Mouse (Mus musculus) neural tube, embryonic 12.5 days (tissue): ENCODE data around the gene Acoxl. TPM values are rescaled to one million over a fixed set of nuclear protein-coding genes. Genes with fewer than 3 reads are reported as not detected.

ENCODE experiments used
- ATAC-seq: fragments of 200-750 bp; cut with Nextera tagmentation; 2 replicates; pipeline ENCODE4 v1.8.0; 2017; ENCODE audit warnings: low read depth, mild to moderate bottlenecking, moderate TSS enrichment, moderate library complexity; ENCODE audit not compliant: low FRiP score
- H3K27ac ChIP-seq: fragments of 300-500 bp; sonication (generic); 2 replicates; pipeline ENCODE4 v1.5.1; 2016
- H3K27me3 ChIP-seq: fragments of 300-500 bp; sonication (generic); replicated peaks from 2 replicates; pipeline ENCODE4 v1.6.1; 2016; ENCODE audit warnings: mild to moderate bottlenecking
- H3K36me3 ChIP-seq: fragments of 300-500 bp; sonication (generic); 2 replicates; pipeline ENCODE4 v1.6.1; 2016; ENCODE audit warnings: mild to moderate bottlenecking
- H3K4me1 ChIP-seq: fragments of 300-500 bp; sonication (generic); 2 replicates; pipeline ENCODE4 v1.6.1; 2016
- H3K4me2 ChIP-seq: fragments of 300-500 bp; sonication (generic); replicated peaks from 2 replicates; pipeline ENCODE4 v1.6.1; 2016; ENCODE audit warnings: mild to moderate bottlenecking
- H3K4me3 ChIP-seq: fragments of 300-500 bp; sonication (generic); 2 replicates; pipeline ENCODE4 v1.5.1; 2016
- H3K9ac ChIP-seq: fragments of 300-500 bp; sonication (generic); 2 replicates; pipeline ENCODE4 v1.6.1; 2016; ENCODE audit warnings: mild to moderate bottlenecking
- H3K9me3 ChIP-seq: fragments of 300-500 bp; sonication (generic); 2 replicates; pipeline ENCODE4 v1.6.1; 2016; ENCODE audit warnings: mild to moderate bottlenecking
- WGBS: fragments of 180-500 bp; shearing (Covaris S2); methylation state at CpG from one replicate; pipeline ENCODE4 v1.1.7; 2016; 5-methylcytosine and 5-hydroxymethylcytosine counted together
- polyA plus RNA-seq: library from polyadenylated mRNA; unstranded; fragments of >200 nt; fragmentation: Nextera tagmentation; extraction: Ambion mirVana; gene quantifications from 2 replicates; pipeline ENCODE4 v1.2.1, GENCODE M21; 2016

The Acoxl gene
- polyA plus RNA-seq, 1 experiment from 2014 or later, result not detected

DNA sequence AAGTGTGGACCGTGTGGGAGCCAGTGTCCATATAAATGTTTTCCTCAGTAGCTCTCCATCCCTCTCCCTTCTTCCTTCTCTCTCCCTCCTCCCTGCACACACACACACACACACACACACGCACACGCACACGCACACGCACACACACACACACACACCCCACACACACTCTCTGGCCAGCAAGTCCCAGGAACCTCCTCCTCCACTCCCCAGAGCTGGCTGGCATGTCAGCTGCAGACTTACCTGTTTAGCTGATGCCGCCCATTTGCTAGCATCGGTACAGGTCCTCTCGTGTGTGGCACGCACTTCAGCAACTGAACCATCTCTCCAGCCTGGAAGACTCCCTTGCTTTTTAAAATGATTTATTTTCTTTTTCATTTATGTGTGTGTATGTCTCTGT lies 280.3 kb downstream of the Acoxl start:
- no peak for ATAC-seq
- Histone ChIP-seq H3K27ac (no peak overlapping the region), H3K4me2 (no peak overlapping the region), H3K4me1 (peaks cover 18% of the 10 kb centered on the region), H3K9ac (no peak overlapping the region), H3K36me3 (no peaks in the 10 kb centered on the region), H3K9me3 (no peaks in the 10 kb centered on the region), H3K27me3 (peaks cover 19% of the 10 kb centered on the region), H3K4me3 (no peak overlapping the region)
- 94% methylated on average over 9 of the region's 9 CpGs for WGBS

DNA sequence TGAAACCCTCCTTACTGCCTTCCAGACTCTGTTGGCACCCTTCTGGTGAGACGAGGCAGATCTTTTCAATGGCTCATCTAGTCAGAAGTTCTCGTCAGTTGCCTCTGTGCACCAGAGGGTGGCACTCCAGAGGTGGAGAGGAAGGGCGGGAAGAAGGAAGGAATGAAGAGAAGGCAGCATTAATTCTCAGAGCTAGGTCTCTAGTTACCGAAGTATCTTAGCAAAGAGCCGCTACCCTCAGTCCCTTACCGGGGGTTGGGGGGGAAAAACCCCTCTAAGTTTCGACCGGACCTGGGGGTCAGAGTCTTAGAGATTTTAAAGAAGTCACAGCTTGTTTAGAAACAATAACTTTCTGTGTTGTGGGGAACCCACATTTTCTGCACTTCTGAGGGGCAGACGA lies 283.8 kb downstream of the Acoxl start:
- H3K27ac ChIP-seq, result no peak overlapping the region
- H3K36me3 ChIP-seq, result no peaks in the 10 kb centered on the region
- no peak for ATAC-seq
- H3K9ac ChIP-seq, result no peak overlapping the region
- H3K4me1 ChIP-seq, result peaks cover 30% of the 10 kb centered on the region
- peak overlapping the region; percentile 96 for H3K4me2 ChIP-seq
- H3K9me3 ChIP-seq, result no peaks in the 10 kb centered on the region
- no peak overlapping the region for H3K4me3 ChIP-seq
- peaks cover 27% of the 10 kb centered on the region for H3K27me3 ChIP-seq
- under 1% methylated on average over 9 of the region's 9 CpGs for WGBS

GRCm38 (mm10) chr2:128122891-128123771 lies 284.5 kb downstream of the Acoxl start:
- Histone ChIP-seq H3K4me1 (peaks cover 30% of the 10 kb centered on the region), H3K36me3 (no peaks in the 10 kb centered on the region), H3K4me2 (peak overlapping the region; percentile 96), H3K27me3 (peaks cover 27% of the 10 kb centered on the region), H3K9ac (no peak overlapping the region), H3K4me3 (peak overlapping the region; percentile 9), H3K9me3 (no peaks in the 10 kb centered on the region), H3K27ac (no peak overlapping the region)
- WGBS, result under 1% methylated on average over 40 of the region's 40 CpGs
- ATAC-seq, result no peak

GRCm38 (mm10) chr2:128123921-128124683 lies 285.4 kb downstream of the Acoxl start:
- Histone ChIP-seq H3K27ac (no peak overlapping the region), H3K9ac (no peak overlapping the region), H3K27me3 (peaks cover 27% of the 10 kb centered on the region), H3K9me3 (no peaks in the 10 kb centered on the region), H3K4me3 (peak overlapping the region; percentile 72), H3K4me1 (peaks cover 37% of the 10 kb centered on the region), H3K4me2 (peak overlapping the region; percentile 96), H3K36me3 (no peaks in the 10 kb centered on the region)
- 3% methylated on average over 23 of the region's 23 CpGs for WGBS
- ATAC-seq, result no peak

DNA sequence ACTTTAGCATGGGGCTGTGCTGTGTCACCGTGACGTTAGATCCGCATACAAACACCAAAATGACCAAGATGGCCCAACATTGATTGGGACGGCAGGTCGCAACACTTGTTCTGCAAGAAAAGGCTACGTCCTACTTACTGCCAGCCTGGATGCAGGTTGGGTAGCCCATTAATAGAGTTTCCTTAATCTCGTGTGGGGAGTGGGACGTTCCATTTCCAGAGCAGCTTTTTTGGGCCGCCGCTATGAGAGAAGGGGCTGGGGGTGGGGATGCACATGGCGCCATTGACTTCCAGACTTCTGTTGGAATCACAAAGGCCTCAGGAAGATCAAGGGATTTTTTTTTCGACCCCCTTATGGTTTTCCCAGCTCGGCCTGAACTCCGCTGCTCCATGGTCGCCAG lies 286.0 kb downstream of the Acoxl start:
- H3K27ac ChIP-seq, result no peak overlapping the region
- no peak overlapping the region for H3K9ac ChIP-seq
- peaks cover 39% of the 10 kb centered on the region for H3K4me1 ChIP-seq
- no peaks in the 10 kb centered on the region for H3K9me3 ChIP-seq
- peak overlapping the region; percentile 72 for H3K4me3 ChIP-seq
- H3K4me2 ChIP-seq, result peak overlapping the region; percentile 96
- peaks cover 27% of the 10 kb centered on the region for H3K27me3 ChIP-seq
- 2% methylated on average over 15 of the region's 15 CpGs for WGBS
- H3K36me3 ChIP-seq, result no peaks in the 10 kb centered on the region
- ATAC-seq, result no peak

- Histone ChIP-seq H3K4me1 (peaks cover 43% of the 10 kb centered on the region), H3K27ac (peak within 1 kb of the TSS; percentile 26; the same call in 1 of the 2 replicates), H3K36me3 (0 out of 2 replicates have a peak, but pooled peaks cover 5% of the 10 kb centered on the region), H3K4me3 (peak within 1 kb of the TSS; percentile 72), H3K9ac (peak within 1 kb of the TSS; percentile 83), H3K9me3 (no peaks in the 10 kb centered on the region), H3K4me2 (peak within 1 kb of the TSS; percentile 96), H3K27me3 (peaks cover 27% of the 10 kb centered on the region)
- peak; percentile 80 for ATAC-seq
- WGBS, result under 1% methylated on average over 74 of the region's 76 CpGs
Measured at GRCm38 (mm10) chr2:128125635-128126470, 287.2 kb downstream of the Acoxl start, which contains the start of gene Bcl2l11. TSS of gene Bcl2l11 (plus strand) at chr2:128126038.

GRCm38 (mm10) chr2:128126591-128127051 lies 287.9 kb downstream of the Acoxl start:
- Histone ChIP-seq H3K27ac (peak overlapping the region; percentile 26; the same call in 1 of the 2 replicates), H3K27me3 (peaks cover 27% of the 10 kb centered on the region), H3K4me2 (peak overlapping the region; percentile 96), H3K9ac (peak overlapping the region; percentile 83), H3K36me3 (peaks cover 8% of the 10 kb centered on the region), H3K9me3 (no peaks in the 10 kb centered on the region), H3K4me3 (peak overlapping the region; percentile 72), H3K4me1 (peaks cover 43% of the 10 kb centered on the region)
- ATAC-seq, result peak; percentile 7; the same call in 1 of the 2 replicates
- 1% methylated on average over 35 of the region's 35 CpGs for WGBS

- Histone ChIP-seq H3K36me3 (peaks cover 11% of the 10 kb centered on the region), H3K4me2 (peak overlapping the region; percentile 96), H3K27me3 (peaks cover 25% of the 10 kb centered on the region), H3K27ac (peak overlapping the region; percentile 72), H3K4me1 (peaks cover 42% of the 10 kb centered on the region), H3K9ac (peak overlapping the region; percentile 83), H3K4me3 (peak overlapping the region; percentile 72), H3K9me3 (no peaks in the 10 kb centered on the region)
- ATAC-seq, result peak; percentile 86
- under 1% methylated on average over 67 of the region's 67 CpGs for WGBS
Measured at GRCm38 (mm10) chr2:128127121-128127671, 288.5 kb downstream of the Acoxl start.

DNA sequence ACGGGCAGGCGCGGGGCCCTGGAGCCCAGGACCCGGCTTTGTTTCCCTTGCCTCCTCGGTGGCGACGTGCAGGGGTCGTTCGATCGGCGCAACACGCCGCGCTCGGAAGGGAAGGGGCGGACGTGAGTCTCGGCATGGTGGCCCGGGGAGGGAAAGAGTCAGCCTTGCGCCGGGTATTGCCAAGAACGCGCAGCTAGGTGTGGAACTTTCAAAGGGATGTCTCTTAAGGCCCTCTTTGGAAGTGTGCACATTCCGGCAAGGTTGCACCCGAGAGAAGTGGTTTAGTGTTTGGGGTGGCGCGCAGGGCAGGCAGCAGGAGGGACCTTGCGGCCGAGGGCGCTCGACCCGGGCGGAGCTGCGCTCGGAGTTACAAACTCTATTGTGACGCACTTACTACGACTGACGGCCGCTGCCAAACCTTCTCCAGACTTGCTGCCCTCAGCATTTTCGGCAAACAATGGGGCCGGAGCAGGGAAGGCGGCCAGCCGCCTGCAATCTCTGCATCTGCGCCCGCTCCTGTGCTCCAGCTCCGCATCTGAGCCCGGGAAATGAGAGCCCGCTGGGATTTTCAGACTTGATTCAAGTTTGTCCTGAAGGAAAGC lies 289.1 kb downstream of the Acoxl start:
- Histone ChIP-seq H3K4me1 (peaks cover 36% of the 10 kb centered on the region), H3K4me3 (peak overlapping the region; percentile 72), H3K9ac (peak overlapping the region; percentile 83), H3K27me3 (peaks cover 19% of the 10 kb centered on the region), H3K36me3 (peaks cover 14% of the 10 kb centered on the region), H3K27ac (peak overlapping the region; percentile 72), H3K9me3 (no peaks in the 10 kb centered on the region), H3K4me2 (peak overlapping the region; percentile 96)
- ATAC-seq, result peak; percentile 19
- under 1% methylated on average over 48 of the region's 48 CpGs for WGBS

- Histone ChIP-seq H3K27ac (no peak overlapping the region), H3K27me3 (peaks cover 12% of the 10 kb centered on the region), H3K4me2 (peak overlapping the region; percentile 96), H3K4me3 (peak overlapping the region; percentile 72), H3K4me1 (peaks cover 30% of the 10 kb centered on the region), H3K9ac (peak overlapping the region; percentile 59), H3K36me3 (peaks cover 16% of the 10 kb centered on the region), H3K9me3 (no peaks in the 10 kb centered on the region)
- no peak for ATAC-seq
- 28% methylated on average over 10 of the region's 10 CpGs for WGBS
Measured at GRCm38 (mm10) chr2:128128532-128128931, 289.9 kb downstream of the Acoxl start.

- Histone ChIP-seq H3K27me3 (no peaks in the 10 kb centered on the region), H3K36me3 (peaks cover 31% of the 10 kb centered on the region), H3K4me2 (no peak overlapping the region), H3K27ac (no peak overlapping the region), H3K4me1 (peaks cover 15% of the 10 kb centered on the region), H3K9ac (no peak overlapping the region), H3K9me3 (no peaks in the 10 kb centered on the region), H3K4me3 (no peak overlapping the region)
- 87% methylated on average over 11 of the region's 11 CpGs for WGBS
- no peak for ATAC-seq
Measured at GRCm38 (mm10) chr2:128131503-128131902, 292.8 kb downstream of the Acoxl start.
